Mouse (Mus musculus): ENCODE measurements at regions not wholly inside any gene's neighbourhood (a gene's known extent, or its start where the extent isn't known, plus 50 kb on each side); places are given as distances from the start of the nearest gene placed in this dataset.
"Not testable (repeated sequence)": the region's sequence is repeated elsewhere in the genome, so short reads cannot be mapped to it uniquely, and the experiment has no call there.

DNA sequence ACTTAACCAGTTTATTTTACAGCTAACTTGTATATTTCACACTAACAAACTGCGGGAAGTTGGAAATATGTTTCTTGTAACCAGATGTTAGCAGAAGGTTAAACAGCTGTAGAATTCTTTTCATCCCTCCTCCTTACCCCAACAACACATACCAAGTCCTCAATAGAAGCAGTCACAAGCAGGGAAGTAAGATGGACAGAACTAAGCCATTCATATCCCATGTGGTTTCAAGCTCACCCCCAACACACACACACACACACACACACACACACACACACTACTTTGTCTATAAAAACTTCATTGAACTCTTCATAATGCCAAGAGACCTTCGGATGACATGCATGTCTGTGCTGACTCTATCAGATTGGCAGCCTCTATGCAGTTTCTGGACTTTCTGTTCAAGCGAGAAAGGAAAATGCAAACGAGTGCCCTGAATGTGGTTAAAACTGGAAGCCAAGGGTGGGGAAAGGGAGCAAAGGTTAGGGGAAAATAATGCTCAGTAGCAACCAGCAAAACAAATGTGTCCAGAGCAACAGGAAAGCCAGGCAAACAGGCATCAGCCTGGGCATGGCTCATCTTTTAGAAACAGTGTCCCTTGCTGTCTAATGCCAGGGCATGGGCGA is 207.6 kb upstream of the Tsc22d2 start:
- in situ Hi-C loops (cut with MboI, MseI), result no loop called here

DNA sequence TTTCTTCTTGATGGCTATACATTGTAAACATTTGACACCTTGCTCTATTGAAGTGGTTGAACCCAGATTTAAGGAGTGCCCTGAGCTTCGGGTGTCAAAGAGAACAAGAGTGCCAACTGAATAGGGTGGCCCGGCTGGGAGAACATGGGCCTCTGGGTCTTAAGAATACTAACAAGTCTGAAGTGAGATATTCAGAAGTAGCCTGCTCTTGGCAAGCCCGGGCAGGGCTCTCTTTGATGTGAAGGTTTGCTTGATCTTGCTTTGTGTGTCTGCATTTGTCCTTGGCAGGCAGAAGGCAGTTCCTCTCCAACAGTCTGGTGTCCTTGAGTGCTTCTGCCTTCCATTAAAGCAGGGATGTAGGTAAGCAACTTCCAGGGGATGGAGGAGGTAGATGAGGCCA is 203.5 kb upstream of the Tsc22d2 start:
- in situ Hi-C loops (cut with MboI, MseI), result no loop called here

DNA sequence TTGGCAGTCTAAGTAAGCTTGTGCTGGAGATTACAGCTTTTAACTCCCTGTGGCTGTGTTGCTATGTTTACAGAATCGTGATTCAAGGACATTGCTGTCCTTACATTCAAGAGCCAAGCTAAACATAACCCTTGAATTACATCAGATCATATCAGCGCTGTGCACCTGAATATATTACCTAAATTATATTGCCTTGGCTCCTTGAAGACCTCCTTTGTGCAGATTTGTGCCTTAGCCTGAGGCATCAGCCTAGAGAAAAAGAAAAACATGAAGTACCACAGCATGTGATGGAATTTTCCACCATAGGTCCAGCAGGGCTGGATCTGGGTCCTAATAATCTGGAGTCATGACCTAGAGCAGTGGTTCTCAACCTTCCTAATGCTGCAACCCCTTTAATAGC is 189.8 kb upstream of the Tsc22d2 start:
- in situ Hi-C loops (cut with MboI, MseI), result no loop called here

DNA sequence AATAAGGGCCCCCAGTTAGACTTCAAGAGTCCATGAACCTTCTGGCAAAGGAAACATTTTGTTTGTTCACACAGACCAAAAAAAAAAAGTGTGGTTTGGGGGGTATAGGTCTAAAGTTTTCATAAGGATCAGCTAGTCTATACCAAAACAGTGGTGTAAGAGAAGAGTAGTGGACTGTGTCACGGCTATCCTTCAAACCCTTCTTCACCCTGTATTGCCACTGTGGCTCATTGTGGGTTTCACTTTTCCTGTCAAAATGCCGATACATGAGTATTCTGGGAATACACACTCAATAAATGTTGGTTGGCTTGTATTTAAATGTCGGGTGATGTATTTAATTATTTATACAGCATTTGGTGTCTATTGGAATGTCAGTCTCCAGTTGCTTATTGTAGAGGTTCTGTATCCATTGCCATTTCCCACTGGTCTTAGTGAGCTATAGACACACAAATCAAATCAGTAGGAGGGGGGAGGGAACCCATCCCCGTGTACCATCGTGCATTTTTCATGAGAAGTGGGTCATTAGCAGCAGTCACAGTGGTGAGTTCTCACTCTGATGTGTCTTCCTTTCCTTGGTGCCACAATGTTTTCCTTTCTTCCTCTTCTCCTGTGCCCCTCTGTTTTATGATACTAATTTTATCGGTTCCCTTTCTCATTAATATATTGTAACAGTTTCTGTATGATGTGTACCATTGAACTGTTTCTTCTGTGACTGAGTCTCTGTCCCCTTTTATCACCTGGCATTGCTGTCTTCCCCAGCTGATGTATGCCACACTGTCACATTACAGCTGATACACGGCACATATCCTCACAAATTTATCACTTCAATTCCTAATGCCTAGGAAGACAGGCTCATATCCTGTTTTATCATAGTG is 187.8 kb upstream of the Tsc22d2 start:
- in situ Hi-C loops (cut with MboI, MseI), result no loop called here

DNA sequence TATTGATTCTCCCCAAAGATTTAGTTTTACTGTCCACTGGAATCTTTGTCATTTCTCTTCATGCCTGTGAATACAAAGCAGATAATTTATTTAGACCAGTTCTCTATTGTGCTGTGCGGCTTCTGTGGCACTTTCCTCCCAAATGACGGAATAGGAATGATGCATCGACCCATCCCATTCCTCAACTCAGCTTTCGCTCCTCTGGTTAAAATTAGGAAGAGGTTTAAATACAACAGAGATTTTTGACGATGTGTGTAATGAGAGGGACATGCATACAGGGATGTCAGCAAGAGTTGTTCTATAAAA is 187.2 kb upstream of the Tsc22d2 start:
- in situ Hi-C loops (cut with MboI, MseI), result no loop called here

DNA sequence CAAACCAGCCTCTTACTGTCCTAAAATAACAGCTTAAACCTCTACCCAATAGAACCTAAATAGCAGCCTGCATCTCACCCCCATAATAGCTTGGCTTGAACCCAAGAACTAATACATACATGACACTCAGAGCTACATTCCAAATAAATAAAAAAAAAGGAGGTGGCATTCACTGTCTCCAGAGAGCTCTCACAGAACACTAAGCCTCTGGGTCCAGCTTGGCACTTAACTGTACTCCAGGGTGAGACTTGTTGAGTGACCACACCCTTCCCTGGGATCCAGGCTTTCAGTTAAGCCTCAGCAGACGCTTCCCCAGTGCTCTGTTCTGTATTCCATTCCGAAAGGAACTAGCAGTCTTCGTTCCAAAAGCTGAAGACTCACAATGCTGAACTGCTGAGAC is 186.3 kb upstream of the Tsc22d2 start:
- in situ Hi-C loops (cut with MboI, MseI), result no loop called here

DNA sequence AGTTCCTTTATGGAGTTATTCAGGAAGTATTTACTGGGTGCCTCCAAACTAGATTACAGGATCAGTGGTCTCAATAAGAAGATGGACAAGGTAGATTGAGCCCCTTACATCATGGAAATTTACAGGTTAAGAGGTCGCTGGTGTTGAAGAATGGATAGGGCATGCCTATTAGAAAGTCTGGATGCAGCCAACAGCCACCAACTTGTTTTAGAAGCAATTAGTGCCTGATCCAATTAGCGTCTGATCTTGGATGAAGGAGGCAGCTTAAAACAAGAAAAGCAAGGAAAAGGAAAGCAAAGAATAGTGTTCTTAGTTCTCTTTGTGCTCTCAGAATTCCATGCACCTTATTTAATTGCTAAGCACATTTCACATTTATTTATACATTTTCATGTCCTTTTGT is 182.8 kb upstream of the Tsc22d2 start:
- in situ Hi-C loops (cut with MboI, MseI), result no loop called here

DNA sequence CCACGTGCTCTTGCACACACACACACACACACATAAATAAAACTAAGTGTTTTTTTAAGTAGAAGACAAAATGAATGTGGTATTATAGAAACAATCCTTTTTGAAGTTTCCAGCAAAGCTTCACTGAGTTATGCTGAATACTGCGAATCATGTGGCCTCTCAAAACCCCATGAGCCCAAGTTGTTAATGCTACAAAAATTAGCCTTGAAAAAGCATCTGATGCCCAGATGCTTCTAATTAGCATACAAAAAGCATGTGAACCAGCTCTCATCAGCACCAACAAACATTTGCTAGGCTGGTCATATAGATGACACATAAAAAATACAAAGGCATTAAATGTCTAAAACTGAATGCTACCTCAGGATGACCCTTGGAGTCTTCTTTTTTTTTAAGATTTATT is 181.2 kb upstream of the Tsc22d2 start:
- in situ Hi-C loops (cut with MboI, MseI), result no loop called here

DNA sequence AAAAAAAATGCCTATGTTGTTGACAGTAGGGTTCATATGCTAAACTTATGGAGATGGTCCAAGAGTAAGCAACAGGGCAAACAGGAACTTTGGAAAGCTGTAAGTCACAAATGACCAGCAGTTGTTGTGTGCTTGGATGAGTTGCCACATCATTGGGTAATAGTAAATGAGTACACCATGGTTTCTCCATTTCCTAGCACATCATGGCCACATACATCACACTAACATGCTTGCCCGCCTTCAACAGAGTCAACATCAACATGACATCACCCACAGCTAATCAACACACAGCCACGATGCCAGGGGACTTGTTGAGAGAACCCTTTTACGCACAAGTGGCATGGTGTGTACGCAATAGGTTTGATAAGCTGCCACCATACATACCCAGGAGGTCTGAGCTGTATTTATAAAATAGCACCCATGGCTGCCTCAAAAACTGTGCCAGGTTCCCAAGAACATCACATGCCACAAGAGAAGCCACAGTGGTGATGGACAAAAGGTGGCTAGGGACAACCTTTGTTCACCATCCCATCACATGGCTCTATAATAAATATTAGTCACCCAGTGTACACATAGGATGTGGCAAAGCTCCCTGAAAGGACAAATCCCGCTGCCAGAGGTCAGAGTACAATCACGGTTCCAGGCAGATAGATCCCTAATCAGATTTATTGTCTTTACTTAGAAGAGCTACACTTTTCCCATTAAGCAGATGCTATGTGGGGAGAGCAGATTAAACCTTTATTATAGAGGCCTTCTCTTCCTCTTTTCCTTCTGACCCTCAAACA is 179.5 kb upstream of the Tsc22d2 start:
- in situ Hi-C loops (cut with MboI, MseI), result no loop called here

DNA sequence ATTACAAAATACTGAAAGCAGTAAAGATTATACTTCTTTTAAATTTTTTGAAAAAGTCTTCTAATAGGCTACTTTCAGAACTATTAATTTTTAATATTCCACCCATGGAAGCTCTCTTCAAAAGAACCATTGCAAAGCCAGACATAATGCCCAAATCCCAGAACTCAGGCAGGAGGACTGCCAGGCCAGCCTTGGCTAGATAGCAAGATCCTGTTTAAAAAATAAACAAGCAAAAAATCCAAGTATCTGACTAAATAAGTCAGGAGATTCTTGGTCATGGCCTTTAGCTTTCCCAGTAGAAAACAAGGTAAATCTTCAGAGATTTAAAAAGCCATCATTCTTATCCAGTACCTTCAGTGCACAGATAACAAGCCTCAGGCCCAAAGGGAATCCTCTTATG is 176.4 kb upstream of the Tsc22d2 start:
- in situ Hi-C loops (cut with MboI, MseI), result no loop called here

DNA sequence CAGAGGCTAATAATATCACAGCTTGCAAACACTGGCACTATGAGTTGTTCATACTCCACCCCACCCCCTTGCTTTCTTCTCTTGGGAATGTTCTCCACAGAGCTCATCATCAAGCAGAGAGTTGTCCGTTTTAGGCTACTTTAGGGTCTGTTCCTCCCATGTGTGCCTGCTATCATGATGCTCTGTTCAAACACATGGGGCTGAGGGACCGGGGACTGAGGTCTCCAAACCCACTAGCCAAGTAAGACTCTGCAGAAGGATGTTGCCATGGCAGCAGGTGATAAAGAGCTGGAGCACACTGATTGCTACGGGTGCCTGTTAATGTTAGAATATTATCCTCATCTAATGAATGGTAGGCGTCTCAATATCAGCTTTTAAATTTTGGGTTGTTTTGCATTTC is 173.7 kb upstream of the Tsc22d2 start:
- in situ Hi-C loops (cut with MboI, MseI), result no loop called here

DNA sequence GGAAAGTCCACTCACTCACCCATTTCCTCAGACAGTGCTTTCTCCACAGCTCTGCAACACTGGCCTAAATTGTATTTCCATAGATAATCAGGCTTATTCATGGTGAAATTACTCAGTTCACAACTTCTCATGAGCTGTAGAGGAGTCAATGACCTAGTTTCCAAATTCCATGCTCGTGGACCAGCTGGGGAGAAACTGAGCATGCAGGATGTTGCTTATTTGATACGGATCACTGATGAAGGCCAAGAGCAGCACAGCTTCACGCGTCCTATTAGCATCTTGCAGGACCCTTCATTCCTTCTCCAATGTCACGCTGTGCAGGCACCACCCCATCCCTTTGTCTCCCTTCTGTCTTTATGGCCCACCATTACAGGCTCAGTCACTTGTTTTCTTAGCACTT is 169.2 kb upstream of the Tsc22d2 start:
- in situ Hi-C loops (cut with MboI, MseI), result no loop called here

DNA sequence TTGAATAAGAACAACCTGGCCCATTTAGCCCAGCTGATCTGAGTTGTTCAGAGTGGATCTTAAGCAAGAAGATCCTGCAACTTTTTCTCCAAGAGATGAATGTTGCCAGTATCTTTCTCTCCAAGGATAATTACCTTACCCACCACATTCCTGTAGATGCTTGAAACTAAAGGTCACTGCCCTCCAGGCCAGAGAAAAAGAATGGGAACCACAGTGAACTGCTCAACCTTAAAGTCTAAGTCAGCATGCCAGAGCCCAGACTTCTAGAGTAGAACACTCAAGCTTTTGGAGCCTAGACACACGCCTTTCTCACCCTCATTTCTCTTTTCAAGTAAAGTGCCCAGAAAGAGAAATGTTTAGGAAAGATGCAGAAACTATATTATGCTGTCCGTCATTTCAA is 166.5 kb upstream of the Tsc22d2 start:
- in situ Hi-C loops (cut with MboI, MseI), result no loop called here

DNA sequence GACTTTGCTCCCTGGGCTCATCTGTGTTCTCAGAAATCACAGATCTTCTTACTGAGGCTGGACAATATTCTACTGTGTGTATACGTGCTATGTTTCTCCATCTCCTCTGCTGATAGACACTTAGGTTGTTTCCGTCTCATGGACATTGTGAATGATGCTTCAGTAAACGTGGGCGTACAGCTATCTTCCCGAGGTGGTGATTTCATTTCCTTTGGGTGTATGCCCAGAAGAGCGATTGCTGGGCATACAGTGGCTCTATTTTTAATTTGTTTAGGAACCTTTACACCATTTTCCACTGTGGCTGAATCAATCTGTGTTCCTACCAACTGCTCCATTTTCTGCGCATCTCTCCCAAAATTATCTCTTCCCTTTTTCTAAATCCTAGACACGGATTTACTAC is 160.6 kb upstream of the Tsc22d2 start:
- in situ Hi-C loops (cut with MboI, MseI), result no loop called here

DNA sequence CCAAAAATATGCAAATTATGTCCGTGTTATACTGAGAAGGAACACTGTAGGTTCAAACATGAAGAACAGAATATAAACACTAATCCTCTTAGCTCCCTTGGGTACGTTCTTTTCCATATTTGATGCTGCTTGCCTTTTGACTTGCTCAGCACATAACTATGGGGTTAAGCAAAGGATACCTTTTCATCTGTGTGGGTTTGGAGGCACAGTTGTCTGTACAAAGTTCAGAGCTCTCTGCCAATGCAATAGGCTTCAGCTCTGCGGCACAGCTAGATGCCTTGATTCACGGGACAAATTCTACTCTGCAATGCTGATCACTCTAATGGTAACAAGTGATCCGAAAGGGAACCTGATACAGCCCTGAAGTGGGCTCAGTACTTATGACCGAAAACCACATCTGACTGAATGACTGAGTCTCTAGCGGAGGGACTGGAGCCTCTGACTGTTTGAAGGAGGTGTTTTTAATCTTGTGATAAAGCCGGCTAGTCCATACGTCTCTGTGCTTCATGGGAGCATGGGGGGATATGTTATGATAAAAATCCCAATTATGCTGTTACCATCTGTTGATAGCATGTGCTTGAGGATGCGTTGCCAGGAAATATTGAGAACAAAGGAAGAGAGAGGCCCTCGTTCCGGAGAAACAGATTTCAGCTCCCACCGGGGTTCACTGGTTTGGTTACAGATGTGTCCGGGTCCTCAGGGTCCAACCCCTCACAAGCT is 146.7 kb upstream of the Tsc22d2 start:
- in situ Hi-C loops (cut with MboI, MseI), result no loop called here

DNA sequence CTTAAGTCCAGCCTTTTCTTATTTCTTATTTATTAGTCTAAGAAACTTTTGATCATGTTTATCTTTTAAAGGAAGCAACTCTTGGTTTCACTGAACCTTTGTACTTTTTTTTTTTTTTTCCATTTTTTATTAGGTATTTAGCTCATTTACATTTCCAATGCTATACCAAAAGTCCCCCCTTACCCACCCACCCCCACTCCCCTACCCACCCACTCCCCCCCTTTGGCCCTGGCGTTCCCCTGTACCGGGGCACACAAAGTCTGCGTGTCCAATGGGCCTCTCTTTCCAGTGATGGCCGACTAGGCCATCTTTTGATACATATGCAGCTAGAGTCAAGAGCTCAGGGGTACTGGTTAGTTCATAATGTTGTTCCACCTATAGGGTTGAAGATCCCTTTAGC is 143.1 kb upstream of the Tsc22d2 start:
- in situ Hi-C loops (cut with MboI, MseI), result not testable (repeated sequence)

DNA sequence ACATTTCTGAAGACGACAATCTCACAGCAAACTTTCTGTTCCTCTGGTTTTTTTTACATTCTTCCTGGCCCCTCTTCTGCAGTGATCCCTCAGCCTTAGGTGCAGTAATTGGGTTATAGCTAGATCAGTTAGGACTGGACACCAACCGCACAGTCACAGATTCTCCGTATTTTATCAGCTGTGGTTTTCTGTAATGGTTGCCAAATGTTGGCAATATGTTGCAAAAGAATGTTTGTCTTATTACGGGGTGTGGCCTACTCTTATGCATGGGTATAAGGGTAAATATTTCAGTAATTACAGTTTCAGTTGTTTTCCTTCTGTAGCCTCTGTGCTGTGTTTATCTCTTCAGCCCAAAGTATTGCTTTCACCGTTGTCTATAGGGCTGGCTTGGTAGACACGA is 133.2 kb upstream of the Tsc22d2 start:
- in situ Hi-C loops (cut with MboI, MseI), result no loop called here

DNA sequence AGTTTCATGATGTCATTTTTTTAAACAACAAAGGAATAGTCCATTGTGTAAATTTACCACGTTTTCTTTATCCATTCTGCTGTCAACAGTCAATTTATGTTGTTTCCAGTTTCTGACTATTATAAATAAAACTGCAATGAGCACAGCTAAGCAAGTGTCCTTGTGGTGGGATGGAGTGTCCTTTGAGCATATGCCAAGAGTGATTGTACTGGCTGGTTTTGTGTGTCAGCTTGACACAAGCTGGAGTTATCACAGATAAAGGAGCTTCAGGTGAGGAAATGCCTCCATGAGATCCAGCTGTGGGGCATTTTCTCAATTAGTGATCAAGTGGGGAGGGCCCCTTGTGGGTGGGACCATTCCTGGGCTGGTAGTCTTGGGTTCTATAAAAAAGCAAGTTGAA is 130.1 kb upstream of the Tsc22d2 start:
- in situ Hi-C loops (cut with MboI, MseI), result not testable (repeated sequence)

DNA sequence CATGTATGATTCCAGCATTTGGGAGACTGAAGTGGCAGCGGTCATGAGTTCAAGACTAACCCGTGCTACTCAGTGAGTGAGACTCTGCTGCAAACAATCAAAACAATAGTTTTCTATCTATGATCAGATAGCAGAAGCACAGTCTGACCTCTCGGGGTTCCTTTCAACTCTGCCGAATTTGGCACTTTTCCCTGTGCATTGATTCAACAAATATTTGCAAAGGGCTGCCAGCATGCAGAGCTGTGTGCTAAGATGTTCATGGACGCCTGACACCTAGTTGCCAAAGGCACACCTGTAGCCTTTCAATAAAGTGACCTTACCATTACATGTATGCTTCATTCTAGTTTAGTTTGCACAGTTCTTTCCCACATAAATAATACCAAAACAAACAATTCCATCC is 118.7 kb upstream of the Tsc22d2 start:
- in situ Hi-C loops (cut with MboI, MseI), result no loop called here

DNA sequence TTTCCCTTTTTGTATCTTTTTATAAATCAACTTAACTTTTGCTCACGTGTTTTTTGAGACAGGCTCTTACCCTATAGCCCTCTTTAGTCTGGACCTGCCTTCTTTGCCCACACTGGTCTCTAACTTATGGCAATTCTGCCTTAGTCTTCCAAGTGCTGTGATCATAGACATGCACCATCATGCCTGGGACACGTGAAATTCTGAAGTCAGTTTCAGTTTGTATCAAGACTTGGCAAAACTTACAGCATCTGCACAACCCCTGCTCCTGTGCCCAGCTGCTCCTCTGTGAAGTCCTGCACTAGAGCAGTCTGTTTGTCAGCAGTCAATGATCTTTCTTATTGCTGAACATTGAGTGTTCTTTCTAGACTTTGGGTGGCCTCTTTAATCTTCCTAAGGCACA is 114.3 kb upstream of the Tsc22d2 start:
- in situ Hi-C loops (cut with MboI, MseI), result no loop called here

DNA sequence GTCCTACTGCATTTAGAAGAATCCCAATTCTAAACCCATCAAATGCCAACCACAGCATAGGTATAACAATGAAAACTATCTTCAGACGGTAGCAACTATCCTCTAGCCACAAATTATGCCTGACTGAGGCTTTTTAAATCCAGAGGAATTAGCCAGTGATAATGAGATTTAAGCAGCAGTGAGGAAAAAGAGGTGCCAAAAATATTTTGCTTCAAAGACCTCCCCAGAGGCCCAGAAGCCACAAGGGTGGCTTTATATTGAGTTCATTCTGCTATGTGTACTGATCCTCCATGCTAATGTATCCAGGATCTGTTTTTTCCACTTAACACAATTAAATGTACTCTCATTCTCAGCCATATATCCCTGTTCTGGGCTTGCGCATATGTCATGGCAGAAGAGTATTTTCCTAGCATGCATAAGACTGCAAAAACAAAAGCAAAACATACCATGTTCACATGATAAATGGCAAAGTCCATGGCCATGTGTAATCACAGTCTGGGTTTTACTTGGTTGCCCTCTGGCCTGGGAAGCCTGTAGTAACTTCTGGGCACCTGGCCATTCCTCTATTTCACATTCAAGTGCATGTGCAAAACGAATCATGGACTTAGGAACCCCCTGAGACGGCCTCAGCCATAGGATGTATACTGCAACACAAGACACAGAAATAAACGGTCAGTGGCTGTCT is 113.6 kb upstream of the Tsc22d2 start:
- in situ Hi-C loops (cut with MboI, MseI), result no loop called here

DNA sequence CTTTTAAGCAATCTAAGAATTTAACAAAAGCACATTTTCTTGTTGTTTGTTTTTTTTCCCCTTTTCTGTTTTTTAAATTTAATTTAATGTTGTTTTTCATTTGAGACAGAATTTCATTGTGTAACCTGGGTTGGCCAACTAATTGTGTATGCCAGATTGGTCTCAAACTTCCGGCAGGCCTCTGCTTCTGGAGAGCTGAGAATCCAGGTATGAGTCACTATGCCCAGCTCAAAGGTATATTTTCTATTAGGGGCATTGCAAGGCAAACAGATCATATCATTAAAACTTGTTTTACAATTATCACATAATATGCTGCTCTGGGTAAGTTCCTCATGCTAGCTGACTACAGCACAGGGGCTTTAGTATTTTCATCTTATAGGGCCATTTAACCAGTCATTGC is 112.2 kb upstream of the Tsc22d2 start:
- in situ Hi-C loops (cut with MboI, MseI), result no loop called here
